Mouse (Mus musculus) neural tube, embryonic 14.5 days (tissue): ENCODE data around the gene Fam227b. TPM values are rescaled to one million over a fixed set of nuclear protein-coding genes. Genes with fewer than 3 reads are reported as not detected.

ENCODE experiments used
- polyA plus RNA-seq: library from polyadenylated mRNA; unstranded; fragments of >200 nt; fragmentation: Nextera tagmentation; extraction: Ambion mirVana; gene quantifications from 2 replicates; pipeline ENCODE4 v1.2.1, GENCODE M21; 2014

Gene Fam227b
- polyA plus RNA-seq, 1 experiment from 2014 or later = not detected

Other genes starting within 250 kb of the Fam227b start
- 0.70 and 1.1 TPM in 2 replicates for gene Fgf7, start 117.3 kb downstream of the Fam227b start, polyA plus RNA-seq
- gene Dtwd1, start 137 bp upstream of the Fam227b start, polyA plus RNA-seq = 15.6 and 19.6 TPM in 2 replicates
- gene Gm17555, start 63.1 kb upstream of the Fam227b start, polyA plus RNA-seq = not detected in 2 replicates